Mouse (Mus musculus): ENCODE results near the gene Sp6. TPM values are rescaled to one million over a fixed set of nuclear protein-coding genes. Genes with fewer than 3 reads are reported as not detected.

The Sp6 gene
- polyA plus RNA-seq (2014; fragmentation: Nextera tagmentation; extraction: Ambion mirVana), result 0.11 TPM in 1 of 2 replicates, not detected in the other

DNA sequence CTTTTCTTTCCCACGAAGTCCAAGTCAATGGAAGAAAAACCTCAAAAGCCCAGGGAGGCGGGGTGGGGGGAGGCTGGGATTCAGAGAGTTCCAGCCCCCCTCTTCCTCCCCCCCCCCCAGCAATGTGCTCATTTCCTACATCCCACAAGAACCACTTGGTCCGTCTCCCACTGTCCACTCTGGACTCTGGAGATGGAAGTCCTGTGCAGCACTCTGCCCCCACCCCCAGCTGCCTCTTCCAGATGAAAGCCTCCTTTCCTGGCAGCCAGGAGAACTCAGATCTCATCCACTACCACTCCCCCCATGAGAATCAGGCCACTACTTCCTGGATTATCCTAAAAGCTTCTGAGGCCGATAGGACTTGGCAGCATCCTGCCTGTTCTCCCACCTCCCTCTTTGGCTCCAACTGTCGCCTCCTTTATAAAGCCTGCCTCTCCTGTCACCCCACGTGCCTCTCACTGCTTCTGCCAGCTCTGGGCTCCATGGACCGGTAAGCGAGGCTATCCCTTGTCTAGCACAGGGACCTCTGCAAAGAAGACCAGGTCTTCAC, at the start of gene Sp6:
Gene Sp6 (plus strand): TSS at position 274 of the 550 bp plus-strand sequence.
- Histone ChIP-seq H3K36me3 (ENCODE audit: control insufficient read depth, insufficient read depth, low read length) (no peaks in the 10 kb centered on the region), H3K4me3 (ENCODE audit: control insufficient read depth in 1 of 2, insufficient read depth in 1 of 2, low read depth in 1 of 2, low read length in 2 of 2) (no peak within 1 kb of the TSS), H3K27me3 (ENCODE audit: control insufficient read depth, insufficient read depth, low read length) (peaks cover 86% of the 10 kb centered on the region), H3K9ac (ENCODE audit: low read length) (no peak within 1 kb of the TSS), H3K4me2 (ENCODE audit: low read length) (no peak within 1 kb of the TSS), H3K4me1 (ENCODE audit: control insufficient read depth in 2 of 2, insufficient read depth in 2 of 2, low read length in 2 of 2) (peaks cover 0 to 3% of the 10 kb centered on the region in 2 experiments; a peak in 2 of 4 replicates), H3K9me3 (ENCODE audit: control insufficient read depth, low read length) (no peaks in the 10 kb centered on the region), H3K27ac (replicated peaks in 1 of 2; ENCODE audit: control insufficient read depth in 1 of 2, insufficient read depth in 1 of 2, low read depth in 2 of 2, low read length in 2 of 2) (no peak within 1 kb of the TSS)
- ATAC-seq (ENCODE audit: insufficient number of reproducible peaks, insufficient read depth, low FRiP score, low read depth), result no peak
- 20% methylated on average over 8 of the region's 8 CpGs for WGBS

DNA sequence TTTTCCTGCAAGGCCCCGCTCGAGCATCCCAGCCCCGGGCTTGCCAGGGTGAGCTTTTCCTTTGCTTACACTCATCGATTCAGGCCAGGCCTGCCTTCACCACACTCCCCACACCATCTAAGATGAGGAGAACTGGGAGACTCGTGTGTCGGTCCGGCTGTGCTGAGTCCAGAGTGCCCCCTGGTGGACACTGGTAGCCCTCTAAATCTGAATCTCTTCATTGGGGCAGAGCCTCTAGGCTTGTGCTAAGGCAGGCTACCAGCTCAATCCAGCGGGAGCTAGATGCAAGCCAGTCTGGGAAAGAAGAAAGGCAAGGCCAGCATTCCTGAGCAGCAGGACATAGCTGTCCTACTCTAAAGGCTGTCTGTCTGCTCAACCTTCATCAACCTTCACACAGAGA, 49.6 kb upstream of the Sp6 start:
- Histone ChIP-seq H3K9ac (ENCODE audit: low read length) (no peak overlapping the region), H3K27ac (replicated peaks in 1 of 2; ENCODE audit: control insufficient read depth in 1 of 2, insufficient read depth in 1 of 2, low read depth in 2 of 2, low read length in 2 of 2) (no peak overlapping the region), H3K36me3 (ENCODE audit: control insufficient read depth, insufficient read depth, low read length) (peaks cover 43% of the 10 kb centered on the region), H3K4me1 (ENCODE audit: control insufficient read depth in 2 of 2, insufficient read depth in 2 of 2, low read length in 2 of 2) (peaks cover 17 to 24% of the 10 kb centered on the region in 2 experiments), H3K27me3 (ENCODE audit: control insufficient read depth, insufficient read depth, low read length) (no peaks in the 10 kb centered on the region), H3K4me3 (ENCODE audit: control insufficient read depth in 1 of 2, insufficient read depth in 1 of 2, low read depth in 1 of 2, low read length in 2 of 2) (no peak overlapping the region), H3K4me2 (ENCODE audit: low read length) (no peak overlapping the region), H3K9me3 (ENCODE audit: control insufficient read depth, low read length) (no peaks in the 10 kb centered on the region)
- 16% methylated on average over 8 of the region's 8 CpGs for WGBS
- ATAC-seq (ENCODE audit: insufficient number of reproducible peaks, insufficient read depth, low FRiP score, low read depth), result peak; percentile 55; the same call in 1 of the 2 replicates

DNA sequence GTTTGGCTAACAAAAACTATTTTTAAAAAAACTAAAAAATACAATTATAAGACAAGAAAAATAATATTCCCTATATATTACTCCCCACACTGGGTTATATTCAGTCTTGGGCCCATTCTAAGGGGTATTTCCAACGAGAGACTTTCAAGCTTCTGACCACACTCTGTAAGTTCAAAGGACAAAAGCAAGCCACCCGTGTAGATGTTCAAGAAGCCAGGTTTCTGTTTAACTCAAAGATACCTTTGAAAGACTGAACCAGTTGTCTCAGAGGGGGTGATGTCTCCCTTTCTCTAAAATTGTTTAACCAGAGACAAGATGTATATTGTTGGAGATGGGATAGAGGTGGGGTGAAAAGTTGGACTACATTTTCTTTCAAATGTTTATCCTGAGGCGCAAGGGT, 47.0 kb upstream of the Sp6 start:
- Histone ChIP-seq H3K4me2 (ENCODE audit: low read length) (no peak overlapping the region), H3K4me1 (ENCODE audit: control insufficient read depth in 2 of 2, insufficient read depth in 2 of 2, low read length in 2 of 2) (peaks cover 40 to 50% of the 10 kb centered on the region in 2 experiments), H3K36me3 (ENCODE audit: control insufficient read depth, insufficient read depth, low read length) (peaks cover 17% of the 10 kb centered on the region), H3K9ac (ENCODE audit: low read length) (no peak overlapping the region), H3K9me3 (ENCODE audit: control insufficient read depth, low read length) (no peaks in the 10 kb centered on the region), H3K27ac (replicated peaks in 1 of 2; ENCODE audit: control insufficient read depth in 1 of 2, insufficient read depth in 1 of 2, low read depth in 2 of 2, low read length in 2 of 2) (peak overlapping the region in 1 of 2 experiments; percentile 100; a peak in 1 of 4 replicates), H3K27me3 (ENCODE audit: control insufficient read depth, insufficient read depth, low read length) (no peaks in the 10 kb centered on the region), H3K4me3 (ENCODE audit: control insufficient read depth in 1 of 2, insufficient read depth in 1 of 2, low read depth in 1 of 2, low read length in 2 of 2) (no peak overlapping the region)
- ATAC-seq (ENCODE audit: insufficient number of reproducible peaks, insufficient read depth, low FRiP score, low read depth), result no peak
- WGBS, result 91% methylated on average over 3 of the region's 3 CpGs

DNA sequence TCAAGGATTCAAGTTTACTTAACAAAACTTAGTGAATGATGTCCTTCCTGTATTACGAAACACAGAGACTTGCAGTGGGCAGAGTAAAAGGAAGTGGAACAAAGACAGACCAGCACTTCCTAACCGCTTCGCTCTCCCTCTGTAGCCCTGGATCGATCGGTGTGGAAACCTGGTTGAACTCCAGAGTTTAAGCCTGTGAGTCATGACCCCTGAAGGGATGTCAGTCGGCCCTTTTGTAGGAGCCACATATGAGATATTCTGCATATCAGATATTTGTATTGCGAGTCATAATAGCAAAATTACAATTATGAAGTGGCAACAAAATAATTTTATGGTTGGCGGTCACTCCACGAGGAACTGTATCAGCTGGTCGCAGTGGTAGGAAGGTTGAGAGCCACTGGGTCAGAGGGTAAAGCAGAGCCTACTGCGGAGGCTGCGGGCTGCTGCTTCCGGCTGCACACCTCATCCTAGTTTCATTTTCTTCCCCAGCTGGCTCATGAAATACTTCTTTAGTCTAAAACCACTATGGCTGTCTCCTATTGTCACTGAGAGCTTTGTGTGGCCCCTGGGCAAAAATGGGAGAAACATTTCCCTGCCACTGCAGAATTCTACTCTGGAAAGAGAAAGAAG, 46.2 kb upstream of the Sp6 start:
- Histone ChIP-seq H3K9me3 (ENCODE audit: control insufficient read depth, low read length) (no peaks in the 10 kb centered on the region), H3K27ac (replicated peaks in 1 of 2; ENCODE audit: control insufficient read depth in 1 of 2, insufficient read depth in 1 of 2, low read depth in 2 of 2, low read length in 2 of 2) (peak overlapping the region; percentile 60 to 100), H3K4me3 (ENCODE audit: control insufficient read depth in 1 of 2, insufficient read depth in 1 of 2, low read depth in 1 of 2, low read length in 2 of 2) (no peak overlapping the region; a peak in 2 of 4 replicates), H3K27me3 (ENCODE audit: control insufficient read depth, insufficient read depth, low read length) (no peaks in the 10 kb centered on the region), H3K9ac (ENCODE audit: low read length) (peak overlapping the region; percentile 69), H3K36me3 (ENCODE audit: control insufficient read depth, insufficient read depth, low read length) (peaks cover 9% of the 10 kb centered on the region), H3K4me2 (ENCODE audit: low read length) (peak overlapping the region; percentile 34), H3K4me1 (ENCODE audit: control insufficient read depth in 2 of 2, insufficient read depth in 2 of 2, low read length in 2 of 2) (peaks cover 47 to 58% of the 10 kb centered on the region in 2 experiments)
- ATAC-seq (ENCODE audit: insufficient number of reproducible peaks, insufficient read depth, low FRiP score, low read depth), result no peak
- 67% methylated on average over 13 of the region's 13 CpGs for WGBS

DNA sequence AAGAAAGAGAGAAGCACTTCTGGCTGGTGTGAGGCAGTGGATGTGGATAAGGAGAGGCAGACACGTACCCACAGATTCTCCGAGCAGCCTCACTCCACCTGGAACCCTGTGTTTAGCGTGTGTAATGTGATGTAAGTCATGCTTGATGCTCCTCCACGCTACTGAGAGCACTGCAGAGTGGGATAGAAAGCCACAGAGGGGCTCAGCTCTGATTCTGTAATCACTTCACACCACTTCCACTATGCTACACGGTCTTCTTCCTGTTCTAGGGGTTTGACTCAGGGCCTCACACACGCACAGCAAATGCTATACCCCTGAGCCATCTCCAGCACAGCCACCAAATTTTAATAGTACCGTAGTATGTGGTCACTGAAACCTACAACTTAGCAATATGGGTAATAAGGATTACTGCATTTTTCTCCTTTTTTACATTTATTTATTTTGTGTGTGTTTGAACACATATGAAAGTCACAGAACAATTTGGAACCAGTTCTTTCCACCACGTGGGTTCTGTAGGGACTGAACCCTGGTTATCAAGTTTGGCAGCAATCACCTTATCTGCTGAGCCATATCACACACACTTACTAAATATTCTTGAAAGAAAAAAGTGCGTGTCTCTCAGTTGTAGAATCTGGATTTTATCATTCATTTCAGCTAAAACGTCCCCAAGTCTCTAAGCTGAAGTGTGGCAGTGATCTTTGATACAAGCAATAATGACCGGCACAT, 45.5 kb upstream of the Sp6 start:
- Histone ChIP-seq H3K4me1 (ENCODE audit: control insufficient read depth in 2 of 2, insufficient read depth in 2 of 2, low read length in 2 of 2) (peaks cover 51 to 64% of the 10 kb centered on the region in 2 experiments), H3K27me3 (ENCODE audit: control insufficient read depth, insufficient read depth, low read length) (no peaks in the 10 kb centered on the region), H3K36me3 (ENCODE audit: control insufficient read depth, insufficient read depth, low read length) (peaks cover 2% of the 10 kb centered on the region), H3K4me2 (ENCODE audit: low read length) (peak overlapping the region; percentile 62), H3K9me3 (ENCODE audit: control insufficient read depth, low read length) (no peaks in the 10 kb centered on the region), H3K9ac (ENCODE audit: low read length) (peak overlapping the region; percentile 69), H3K27ac (replicated peaks in 1 of 2; ENCODE audit: control insufficient read depth in 1 of 2, insufficient read depth in 1 of 2, low read depth in 2 of 2, low read length in 2 of 2) (peak overlapping the region; percentile 99 to 100), H3K4me3 (ENCODE audit: control insufficient read depth in 1 of 2, insufficient read depth in 1 of 2, low read depth in 1 of 2, low read length in 2 of 2) (no peak overlapping the region)
- 49% methylated on average over 11 of the region's 11 CpGs for WGBS
- ATAC-seq (ENCODE audit: insufficient number of reproducible peaks, insufficient read depth, low FRiP score, low read depth), result no peak

DNA sequence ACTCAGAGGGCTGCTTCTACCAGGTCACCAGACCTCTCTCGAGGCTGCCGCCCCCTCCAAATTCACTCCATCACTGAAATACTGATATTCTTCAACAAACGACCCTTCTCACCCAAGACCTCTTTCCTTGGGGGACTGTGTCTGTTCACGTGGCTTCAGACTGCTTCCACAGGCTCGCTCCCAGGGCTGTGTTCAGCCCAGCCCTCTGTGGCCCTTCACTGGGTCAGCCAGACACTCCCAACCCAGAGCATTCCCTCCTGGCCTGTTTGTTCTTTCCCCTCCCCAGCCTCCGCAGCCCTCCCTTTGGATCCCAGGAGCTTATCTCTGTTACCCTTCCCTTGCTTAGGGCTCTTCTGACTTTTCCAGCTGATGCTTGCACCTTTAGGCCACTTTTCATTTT, 44.7 kb upstream of the Sp6 start:
- WGBS, result 31% methylated on average over 6 of the region's 6 CpGs
- no peak for ATAC-seq (ENCODE audit: insufficient number of reproducible peaks, insufficient read depth, low FRiP score, low read depth)
- peak overlapping the region; percentile 69 for H3K9ac ChIP-seq (ENCODE audit: low read length)
- no peaks in the 10 kb centered on the region for H3K36me3 ChIP-seq (ENCODE audit: control insufficient read depth, insufficient read depth, low read length)
- H3K4me1 ChIP-seq (ENCODE audit: control insufficient read depth in 2 of 2, insufficient read depth in 2 of 2, low read length in 2 of 2), result peaks cover 53 to 68% of the 10 kb centered on the region in 2 experiments
- peak overlapping the region; percentile 62 for H3K4me2 ChIP-seq (ENCODE audit: low read length)
- no peaks in the 10 kb centered on the region for H3K27me3 ChIP-seq (ENCODE audit: control insufficient read depth, insufficient read depth, low read length)
- H3K4me3 ChIP-seq (ENCODE audit: control insufficient read depth in 1 of 2, insufficient read depth in 1 of 2, low read depth in 1 of 2, low read length in 2 of 2), result no peak overlapping the region
- H3K9me3 ChIP-seq (ENCODE audit: control insufficient read depth, low read length), result no peaks in the 10 kb centered on the region
- H3K27ac ChIP-seq (replicated peaks in 1 of 2; ENCODE audit: control insufficient read depth in 1 of 2, insufficient read depth in 1 of 2, low read depth in 2 of 2, low read length in 2 of 2), result peak overlapping the region; percentile 99 to 100

DNA sequence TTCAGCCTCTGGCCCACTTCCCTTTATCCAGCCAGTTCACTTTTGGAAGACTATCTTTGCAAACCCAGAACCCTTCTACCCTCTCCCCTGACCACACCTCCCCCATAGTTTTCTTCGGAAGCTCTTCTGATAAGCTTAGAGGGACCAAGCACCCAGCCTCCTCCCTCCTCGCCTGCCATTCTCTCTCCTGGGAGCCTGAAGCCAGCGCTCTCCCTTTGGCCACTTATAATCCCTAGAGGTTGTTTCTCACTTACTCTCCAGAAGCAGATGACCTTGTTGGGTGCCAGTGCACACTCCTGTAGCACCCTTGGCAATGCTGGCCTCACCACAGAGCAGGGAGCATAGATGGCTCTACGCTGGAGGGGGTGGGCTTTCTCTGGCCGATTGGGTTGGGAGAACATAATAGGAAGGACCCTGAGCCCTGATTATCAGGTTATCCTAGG, 43.9 kb upstream of the Sp6 start:
- peak; percentile 27 for ATAC-seq (ENCODE audit: insufficient number of reproducible peaks, insufficient read depth, low FRiP score, low read depth)
- Histone ChIP-seq H3K4me2 (ENCODE audit: low read length) (peak overlapping the region; percentile 62), H3K27ac (replicated peaks in 1 of 2; ENCODE audit: control insufficient read depth in 1 of 2, insufficient read depth in 1 of 2, low read depth in 2 of 2, low read length in 2 of 2) (peak overlapping the region; percentile 99 to 100), H3K4me1 (ENCODE audit: control insufficient read depth in 2 of 2, insufficient read depth in 2 of 2, low read length in 2 of 2) (peaks cover 51 to 72% of the 10 kb centered on the region in 2 experiments), H3K9me3 (ENCODE audit: control insufficient read depth, low read length) (no peaks in the 10 kb centered on the region), H3K36me3 (ENCODE audit: control insufficient read depth, insufficient read depth, low read length) (no peaks in the 10 kb centered on the region), H3K9ac (ENCODE audit: low read length) (peak overlapping the region; percentile 69), H3K4me3 (ENCODE audit: control insufficient read depth in 1 of 2, insufficient read depth in 1 of 2, low read depth in 1 of 2, low read length in 2 of 2) (0 out of 4 replicates have a peak overlapping the region, but pooled peaks have one; percentile 1 to 13), H3K27me3 (ENCODE audit: control insufficient read depth, insufficient read depth, low read length) (no peaks in the 10 kb centered on the region)
- WGBS, result 19% methylated on average over 5 of the region's 5 CpGs

Measured in heart, embryonic 14.5 days (tissue).